Mouse (Mus musculus) cortical plate, adult 2 months (tissue): Measurements from ENCODE around the gene Pbx1.

Experiments used
- CTCF ChIP-seq: fragments of 200-500 bp; IDR thresholded peaks from 2 replicates; pipeline ENCODE4 v1.5.1; 2011; ENCODE audit warnings: mild to moderate bottlenecking, control low read depth, low read length; ENCODE audit not compliant: insufficient read depth; ENCODE audit errors: extremely low read depth
- POLR2A ChIP-seq: fragments of 200-500 bp; IDR thresholded peaks from 2 replicates; pipeline ENCODE4 v1.6.1; 2011; ENCODE audit warnings: mild to moderate bottlenecking, low read length, control low read depth; ENCODE audit not compliant: insufficient read depth; ENCODE audit errors: extremely low read depth

GRCm38 (mm10) chr1:168478829-168479228, 46.8 kb upstream of the Pbx1 start:
- TF ChIP-seq CTCF (no peak), POLR2A (no peak)
